Mouse (Mus musculus) CH12.LX (cell line): ENCODE measurements around the gene Matk. TPM values are rescaled to one million over a fixed set of nuclear protein-coding genes. Genes with fewer than 3 reads are reported as not detected.
A peak's percentile ranks its signal among the peaks of the same experiment; 100 is the strongest.

Experiments used
- DNase-seq: peaks from one replicate; pipeline ENCODE4 v3.0.0-alpha.2; 2013; ENCODE audit errors: extremely low read depth
- H3K27ac ChIP-seq: 2 replicates; pipeline ENCODE4 v1.5.1; 2012; ENCODE audit warnings: low read depth, mild to moderate bottlenecking, control low read depth, moderate library complexity; ENCODE audit not compliant: insufficient read depth
- H3K27me3 ChIP-seq: replicated peaks from 2 replicates; pipeline ENCODE3; 2012; ENCODE audit warnings: inconsistent platforms
- H3K36me3 ChIP-seq, 2 experiments: replicated peaks in 1 of 2; 2 replicates each; pipeline versions ENCODE3 to v1.6.1; 2012; ENCODE audit warnings: inconsistent platforms in 1 of 2, low read length in 1 of 2, mild to moderate bottlenecking in 1 of 2, mixed read lengths in 1 of 2, moderate library complexity in 1 of 2; ENCODE audit not compliant: control insufficient read depth in 1 of 2, insufficient read depth in 1 of 2
- H3K4me1 ChIP-seq, 2 experiments: 2 replicates each; pipeline ENCODE4 v1.6.1; 2012; ENCODE audit warnings: inconsistent platforms in 1 of 2, moderate library complexity in 1 of 2; ENCODE audit not compliant: insufficient read depth in 2 of 2, control insufficient read depth in 1 of 2
- H3K4me2 ChIP-seq: 2 replicates; pipeline ENCODE4 v1.6.1; 2012; ENCODE audit warnings: low read depth, mild to moderate bottlenecking, control low read depth; ENCODE audit not compliant: poor library complexity, insufficient read depth, severe bottlenecking
- H3K4me3 ChIP-seq, 3 experiments: fragments of 150-350 bp in 1 of 3; sonication (generic) in 1 of 3; replicated peaks in 1 of 3; 2 replicates each; pipeline versions ENCODE3 to v1.5.1; 2011 to 2012; ENCODE audit warnings: low read depth in 2 of 3, low read length in 2 of 3, mild to moderate bottlenecking in 2 of 3, moderate library complexity in 2 of 3, control low read depth in 1 of 3, improper control_type of control experiment in 1 of 3, inconsistent platforms in 1 of 3, mixed read lengths in 1 of 3; ENCODE audit not compliant: poor library complexity in 1 of 3
- H3K79me2 ChIP-seq: replicated peaks from 2 replicates; pipeline ENCODE4 v1.6.1; 2012; ENCODE audit warnings: mild to moderate bottlenecking, moderate library complexity; ENCODE audit not compliant: control insufficient read depth, poor library complexity, insufficient read depth, severe bottlenecking; ENCODE audit errors: extremely low read depth
- H3K9ac ChIP-seq: 2 replicates; pipeline ENCODE4 v1.6.1; 2012; ENCODE audit warnings: low read depth, mild to moderate bottlenecking, control low read depth, moderate library complexity; ENCODE audit not compliant: insufficient read depth
- H3K9me3 ChIP-seq: replicated peaks from 2 replicates; pipeline ENCODE3; 2012; ENCODE audit warnings: low read length, inconsistent platforms, mixed read lengths
- BHLHE40 ChIP-seq: IDR thresholded peaks from 2 replicates; pipeline ENCODE4 v1.6.1; 2011; ENCODE audit warnings: mild to moderate bottlenecking, low read depth, low read length, improper control_type of control experiment
- CHD1 ChIP-seq: IDR thresholded peaks from 2 replicates; pipeline ENCODE4 v1.6.1; 2012; ENCODE audit warnings: low read depth, low read length, improper control_type of control experiment, inconsistent platforms
- CHD2 ChIP-seq: IDR thresholded peaks from 2 replicates; pipeline ENCODE4 v1.6.1; 2011; ENCODE audit warnings: low read length, improper control_type of control experiment
- CTCF ChIP-seq, 2 experiments: IDR thresholded peaks in 1 of 2; conservative IDR thresholded peaks in 1 of 2; 2 replicates each; pipeline ENCODE4 v1.5.1; 2011 to 2012; ENCODE audit warnings: low read depth in 2 of 2, low read length in 2 of 2, improper control_type of control experiment in 1 of 2, inconsistent platforms in 1 of 2, mild to moderate bottlenecking in 1 of 2, moderate library complexity in 1 of 2
- E2F4 ChIP-seq: IDR thresholded peaks from 2 replicates; pipeline ENCODE4 v1.6.1; 2011; ENCODE audit warnings: low read depth, low read length, improper control_type of control experiment; ENCODE audit not compliant: insufficient replicate concordance
- ELF1 ChIP-seq: IDR thresholded peaks from 2 replicates; pipeline ENCODE4 v1.6.1; 2014; ENCODE audit warnings: low read depth, mild to moderate bottlenecking, inconsistent platforms, low read length, improper control_type of control experiment
- EP300 ChIP-seq: IDR thresholded peaks from 2 replicates; pipeline ENCODE4 v1.6.1; 2011; ENCODE audit warnings: low read length, improper control_type of control experiment
- ETS1 ChIP-seq: conservative IDR thresholded peaks from 2 replicates; pipeline ENCODE4 v1.6.1; 2012; ENCODE audit warnings: low read depth, mild to moderate bottlenecking, inconsistent platforms, low read length, improper control_type of control experiment, moderate library complexity
- GABPA ChIP-seq: IDR thresholded peaks from 2 replicates; pipeline ENCODE4 v1.6.1; 2012; ENCODE audit warnings: low read depth, low read length, improper control_type of control experiment, inconsistent platforms; ENCODE audit not compliant: insufficient replicate concordance
- HCFC1 ChIP-seq: IDR thresholded peaks from 2 replicates; pipeline ENCODE4 v1.6.1; 2012; ENCODE audit warnings: low read depth, mild to moderate bottlenecking, inconsistent platforms, low read length, improper control_type of control experiment
- IRF4 ChIP-seq: IDR thresholded peaks from 2 replicates; pipeline ENCODE4 v1.6.1; 2014; ENCODE audit warnings: low read depth, mild to moderate bottlenecking, inconsistent platforms, low read length, improper control_type of control experiment
- JUN ChIP-seq: IDR thresholded peaks from 2 replicates; pipeline ENCODE4 v1.6.1; 2011; ENCODE audit warnings: low read depth, mild to moderate bottlenecking, low read length, improper control_type of control experiment, moderate library complexity; ENCODE audit not compliant: insufficient read depth
- JUND ChIP-seq: conservative IDR thresholded peaks from 2 replicates; pipeline ENCODE4 v1.6.1; 2011; ENCODE audit warnings: low read depth, low read length, improper control_type of control experiment
- KAT2A ChIP-seq: IDR thresholded peaks from 2 replicates; pipeline ENCODE4 v1.6.1; 2012; ENCODE audit warnings: low read length, improper control_type of control experiment, inconsistent platforms; ENCODE audit not compliant: insufficient replicate concordance
- MAFK ChIP-seq: IDR thresholded peaks from 2 replicates; pipeline ENCODE4 v1.6.1; 2011; ENCODE audit warnings: low read length, improper control_type of control experiment; ENCODE audit not compliant: insufficient replicate concordance
- MAX ChIP-seq: IDR thresholded peaks from 2 replicates; pipeline ENCODE4 v1.6.1; 2011; ENCODE audit warnings: low read length, improper control_type of control experiment
- MAZ ChIP-seq: IDR thresholded peaks from 2 replicates; pipeline ENCODE4 v1.6.1; 2012; ENCODE audit warnings: low read depth, mild to moderate bottlenecking, inconsistent platforms, low read length, improper control_type of control experiment, moderate library complexity
- MEF2A ChIP-seq: IDR thresholded peaks from 2 replicates; pipeline ENCODE4 v1.6.1; 2014; ENCODE audit warnings: low read depth, mild to moderate bottlenecking, inconsistent platforms, low read length, improper control_type of control experiment, borderline replicate concordance
- MXI1 ChIP-seq: IDR thresholded peaks from 2 replicates; pipeline ENCODE4 v1.6.1; 2011; ENCODE audit warnings: mild to moderate bottlenecking, low read depth, low read length, improper control_type of control experiment
- MYC ChIP-seq: IDR thresholded peaks from 2 replicates; pipeline ENCODE4 v1.6.1; 2011; ENCODE audit warnings: low read depth, mild to moderate bottlenecking, improper control_type of control experiment, low read length
- NELFE ChIP-seq: IDR thresholded peaks from 2 replicates; pipeline ENCODE4 v1.6.1; 2011; ENCODE audit warnings: low read depth, low read length, improper control_type of control experiment
- NRF1 ChIP-seq: IDR thresholded peaks from 2 replicates; pipeline ENCODE4 v1.6.1; 2014; ENCODE audit warnings: low read depth, mild to moderate bottlenecking, inconsistent platforms, low read length, improper control_type of control experiment, moderate library complexity
- PAX5 ChIP-seq: IDR thresholded peaks from 2 replicates; pipeline ENCODE4 v1.6.1; 2012; ENCODE audit warnings: low read length, inconsistent platforms, mixed read lengths
- POLR2A ChIP-seq: IDR thresholded peaks from 2 replicates; pipeline ENCODE4 v1.6.1; 2011; ENCODE audit warnings: low read depth, mild to moderate bottlenecking, improper control_type of control experiment, low read length
- POLR2AphosphoS2 ChIP-seq: IDR thresholded peaks from 2 replicates; pipeline ENCODE4 v1.6.1; 2011; ENCODE audit warnings: low read depth, low read length, improper control_type of control experiment
- RAD21 ChIP-seq: IDR thresholded peaks from 2 replicates; pipeline ENCODE4 v1.6.1; 2011; ENCODE audit warnings: low read depth, mild to moderate bottlenecking, low read length, improper control_type of control experiment, moderate library complexity
- RCOR1 ChIP-seq: conservative IDR thresholded peaks from 2 replicates; pipeline ENCODE4 v1.6.1; 2012; ENCODE audit warnings: low read depth, mild to moderate bottlenecking, inconsistent platforms, low read length, improper control_type of control experiment
- SIN3A ChIP-seq: IDR thresholded peaks from 2 replicates; pipeline ENCODE4 v1.6.1; 2012; ENCODE audit warnings: low read length, improper control_type of control experiment, inconsistent platforms
- SMC3 ChIP-seq: IDR thresholded peaks from 2 replicates; pipeline ENCODE4 v1.6.1; 2011; ENCODE audit warnings: low read depth, low read length, improper control_type of control experiment
- TBP ChIP-seq: conservative IDR thresholded peaks from 2 replicates; pipeline ENCODE4 v1.6.1; 2011; ENCODE audit warnings: low read depth, low read length, improper control_type of control experiment
- TCF12 ChIP-seq: IDR thresholded peaks from 2 replicates; pipeline ENCODE4 v1.6.1; 2014; ENCODE audit warnings: low read depth, mild to moderate bottlenecking, inconsistent platforms, low read length, improper control_type of control experiment
- UBTF ChIP-seq: IDR thresholded peaks from 2 replicates; pipeline ENCODE4 v1.6.1; 2012; ENCODE audit warnings: low read depth, mild to moderate bottlenecking, inconsistent platforms, low read length, improper control_type of control experiment, moderate library complexity
- USF1 ChIP-seq: IDR thresholded peaks from 2 replicates; pipeline ENCODE4 v1.6.1; 2014; ENCODE audit warnings: low read depth, mild to moderate bottlenecking, inconsistent platforms, low read length, improper control_type of control experiment
- USF2 ChIP-seq: conservative IDR thresholded peaks from 2 replicates; pipeline ENCODE4 v1.6.1; 2011; ENCODE audit warnings: low read depth, low read length, improper control_type of control experiment
- ZC3H11A ChIP-seq: IDR thresholded peaks from 2 replicates; pipeline ENCODE4 v1.6.1; 2012; ENCODE audit warnings: low read depth, mild to moderate bottlenecking, inconsistent platforms, low read length, improper control_type of control experiment
- ZKSCAN1 ChIP-seq: IDR thresholded peaks from 2 replicates; pipeline ENCODE4 v1.6.1; 2012; ENCODE audit warnings: low read depth, inconsistent platforms, low read length, improper control_type of control experiment, borderline replicate concordance
- ZMIZ1 ChIP-seq: IDR thresholded peaks from 2 replicates; pipeline ENCODE4 v1.6.1; 2012; ENCODE audit warnings: low read depth, mild to moderate bottlenecking, inconsistent platforms, low read length, improper control_type of control experiment
- ZNF384 ChIP-seq: IDR thresholded peaks from 2 replicates; pipeline ENCODE4 v1.6.1; 2012; ENCODE audit warnings: low read depth, low read length, improper control_type of control experiment, inconsistent platforms
- dilution Hi-C: fragments of 300-500 bp; cut with MboI; formaldehyde crosslinking; loops from 2 replicates; pipeline ENCODE4 v1.14.3; 2020; ENCODE audit warnings: low sequenced_read_pairs; ENCODE audit not compliant: extremely low pct_unique_long_range_greater_than_20kb, extremely low pct_ligation_motif_present
- in situ Hi-C: fragments of 300-500 bp; cut with MboI; formaldehyde crosslinking; loops from 3 replicates; pipeline ENCODE4 v1.14.3; 2019; ENCODE audit warnings: low sequenced_read_pairs, low pct_ligation_motif_present, low pct_unique_long_range_greater_than_20kb, mixed read lengths
- polyA plus RNA-seq: library from polyadenylated mRNA; unstranded; fragments of >175 nt; gene quantifications from 2 replicates; pipeline ENCODE4 v1.2.1, GENCODE M21; 2012; ENCODE audit warnings: low read depth; ENCODE audit not compliant: insufficient read length
- total RNA-seq, 2 experiments: library from RNA; depleted of rRNA; stranded (reverse); fragments of 300-350 nt in 1 of 2; fragments of >200 nt in 1 of 2; gene quantifications; 2 replicates each; pipeline ENCODE4 v1.2.3; 2012 to 2014

The Matk gene
- total and polyA plus RNA-seq, 3 experiments = 2.5 to 5.2 (median 3.9) TPM

DNA sequence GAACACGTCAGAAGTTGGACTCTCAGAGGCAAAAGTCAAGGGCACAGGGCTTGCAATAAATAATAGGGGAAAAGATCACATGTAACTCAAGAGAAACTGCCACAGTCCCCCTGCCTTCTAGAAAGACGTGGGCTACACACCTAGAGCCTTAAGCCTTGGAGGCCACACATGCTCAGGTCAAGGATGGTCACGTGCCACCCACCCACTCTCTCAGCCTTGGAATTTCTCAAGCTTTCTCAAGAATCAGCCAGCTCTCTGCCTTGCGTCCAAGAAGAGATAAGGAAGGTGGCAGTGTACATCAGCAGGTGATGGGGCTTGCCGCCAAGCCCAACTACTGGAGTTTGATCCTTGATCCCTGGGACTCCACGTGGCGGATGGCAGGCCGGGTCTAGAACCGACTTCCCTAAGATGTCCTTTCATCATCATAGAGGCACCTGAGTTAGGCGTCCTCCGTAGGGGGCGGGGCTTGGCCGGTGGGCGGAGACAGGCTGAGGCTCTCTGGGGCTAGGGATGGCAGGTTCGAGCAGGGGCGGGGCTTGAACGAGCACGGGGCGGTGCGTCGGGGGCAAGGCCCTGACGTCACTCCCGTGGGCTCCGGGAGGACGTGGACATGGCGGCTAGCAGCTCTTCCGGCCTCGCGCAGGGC lies 20.0 kb upstream of the Matk start, which contains the start of gene Zfr2:
Zfr2 (plus strand) TSS at position 576 of the 646 bp plus-strand sequence.
- no peak within 1 kb of the TSS for H3K27ac ChIP-seq
- peak within 1 kb of the TSS; percentile 80 for H3K9ac ChIP-seq
- in situ Hi-C loops (no loop called here), dilution Hi-C loops (no loop called here)
- TF ChIP-seq NELFE (peak; percentile 47; the same call in 1 of the 2 replicates), CHD1 (no peak), MAFK (no peak), MEF2A (no peak), POLR2A (peak; percentile 72), IRF4 (no peak), PAX5 (no peak), ZMIZ1 (no peak), UBTF (no peak), KAT2A (no peak), RCOR1 (no peak), MXI1 (peak; percentile 69; the same call in 1 of the 2 replicates), ZNF384 (no peak), RAD21 (no peak), JUN (no peak), MAX (peak; percentile 93), ZKSCAN1 (no peak), POLR2AphosphoS2 (0 out of 2 replicates have a peak, but pooled peaks have one; percentile 72), BHLHE40 (peak; percentile 89), USF2 (peak; percentile 66), NRF1 (peak; percentile 50; the same call in 1 of the 2 replicates), GABPA (no peak), TBP (0 out of 2 replicates have a peak, but pooled peaks have one; percentile 26), SIN3A (peak; percentile 43; the same call in 1 of the 2 replicates), TCF12 (peak; percentile 51; the same call in 1 of the 2 replicates), CTCF (conservative IDR thresholded peaks at IDR 0.05 in 1 of 2, IDR thresholded peaks at IDR 0.05 in 1 of 2; ENCODE audit: low read depth in 2 of 2, low read length in 2 of 2) (no peak), E2F4 (no peak), HCFC1 (0 out of 2 replicates have a peak, but pooled peaks have one; percentile 11), CHD2 (no peak), ZC3H11A (no peak), ETS1 (no peak), USF1 (peak; percentile 63), MYC (peak; percentile 97), ELF1 (peak; percentile 60), EP300 (no peak), MAZ (peak; percentile 38; the same call in 1 of the 2 replicates), SMC3 (no peak), JUND (no peak)
- H3K4me1 ChIP-seq = peaks cover 14 to 17% of the 10 kb centered on the region in 2 experiments
- DNase-seq = peak; percentile 97
- H3K27me3 ChIP-seq = peaks cover 16% of the 10 kb centered on the region
- no peaks in the 10 kb centered on the region for H3K79me2 ChIP-seq
- peaks cover 0 to 33% of the 10 kb centered on the region in 2 experiments for H3K36me3 ChIP-seq
- H3K4me3 ChIP-seq = peak within 1 kb of the TSS; percentile 65 to 83 (median 73)
- peak within 1 kb of the TSS; percentile 76 for H3K4me2 ChIP-seq
- H3K9me3 ChIP-seq = no peaks in the 10 kb centered on the region
